Mouse (Mus musculus) brown adipose tissue, adult 24 weeks (tissue): ENCODE results near the gene Met. TPM values are rescaled to one million over a fixed set of nuclear protein-coding genes. Genes with fewer than 3 reads are reported as not detected.

ENCODE experiments used
- H3K27ac ChIP-seq: fragments of 200-500 bp; replicated peaks from 2 replicates; pipeline ENCODE4 v1.5.1; 2012; ENCODE audit warnings: low read depth, mild to moderate bottlenecking, low read length
- H3K4me1 ChIP-seq: fragments of 200-500 bp; 2 replicates; pipeline ENCODE4 v1.6.1; 2012; ENCODE audit warnings: low read length, mixed read lengths; ENCODE audit not compliant: control insufficient read depth, insufficient read depth, insufficient read length
- H3K4me3 ChIP-seq: fragments of 200-500 bp; 2 replicates; pipeline ENCODE4 v1.5.1; 2012; ENCODE audit warnings: low read depth, mild to moderate bottlenecking, low read length, moderate library complexity; ENCODE audit not compliant: insufficient read depth
- polyA plus RNA-seq: library from polyadenylated mRNA; stranded (reverse); fragments of >200 nt; gene quantifications from 2 replicates; pipeline ENCODE4 v1.2.4, GENCODE M21; 2012; ENCODE audit not compliant: missing spikeins, insufficient read depth, insufficient read length

Met gene
- polyA plus RNA-seq, 1 experiment, result 12.4 TPM

DNA sequence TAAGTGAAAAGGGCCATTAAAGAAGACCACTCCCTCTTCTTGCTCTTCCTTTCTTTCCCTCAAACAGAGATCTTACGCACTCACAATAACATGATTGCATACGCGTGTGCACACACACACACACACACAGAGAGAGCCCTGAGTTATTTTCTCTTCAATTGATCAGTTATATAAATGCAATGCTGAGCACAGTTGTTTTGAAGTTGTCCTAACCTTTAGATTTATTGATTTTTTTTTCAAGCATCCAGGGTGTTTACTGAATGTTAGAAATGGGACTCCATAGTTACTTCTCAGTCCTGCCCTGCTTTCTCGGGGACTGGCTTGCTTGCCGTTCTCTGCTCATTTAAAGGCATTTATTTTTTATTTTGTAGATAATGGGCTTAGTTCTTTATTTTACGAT lies 14.7 kb downstream of the Met start:
- Histone ChIP-seq H3K27ac (no peak overlapping the region), H3K4me1 (0 out of 2 replicates have a peak, but pooled peaks cover 4% of the 10 kb centered on the region), H3K4me3 (no peak overlapping the region)

DNA sequence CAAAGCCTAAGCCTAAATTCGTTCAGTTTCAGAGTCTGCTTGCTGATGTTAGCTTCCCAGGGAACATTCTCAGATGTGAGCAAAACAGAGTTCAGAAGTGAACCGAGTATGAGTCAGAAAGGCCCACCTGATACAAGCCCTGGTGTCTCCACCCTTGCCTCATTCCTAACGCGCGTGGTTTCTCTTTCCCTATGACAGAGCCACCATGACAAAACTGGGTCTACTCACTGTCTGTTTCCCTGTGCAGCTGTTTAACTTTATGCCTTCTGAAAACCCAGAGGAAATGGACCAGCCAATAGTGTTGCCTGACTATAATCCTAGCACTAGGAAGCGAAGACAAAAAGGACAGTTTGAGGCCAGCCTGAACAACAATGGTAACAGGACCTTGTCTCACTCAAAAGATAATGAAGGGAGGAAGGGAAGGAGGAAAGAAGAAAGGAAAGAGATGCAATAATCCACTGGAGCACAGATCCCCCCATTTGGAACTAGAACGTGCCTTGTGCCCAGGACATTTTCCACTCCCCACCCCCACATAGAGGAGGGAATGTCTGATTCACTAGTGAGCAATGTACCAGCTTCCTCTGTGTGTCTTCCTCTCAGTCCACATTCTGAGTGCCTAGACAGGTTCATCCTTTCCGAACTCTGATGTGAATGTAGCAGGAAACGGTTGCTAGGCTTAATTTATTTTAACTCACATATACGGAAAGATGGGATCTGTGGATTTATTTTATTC lies 15.4 kb downstream of the Met start:
- Histone ChIP-seq H3K4me1 (0 out of 2 replicates have a peak, but pooled peaks cover 4% of the 10 kb centered on the region), H3K4me3 (no peak overlapping the region), H3K27ac (no peak overlapping the region)

DNA sequence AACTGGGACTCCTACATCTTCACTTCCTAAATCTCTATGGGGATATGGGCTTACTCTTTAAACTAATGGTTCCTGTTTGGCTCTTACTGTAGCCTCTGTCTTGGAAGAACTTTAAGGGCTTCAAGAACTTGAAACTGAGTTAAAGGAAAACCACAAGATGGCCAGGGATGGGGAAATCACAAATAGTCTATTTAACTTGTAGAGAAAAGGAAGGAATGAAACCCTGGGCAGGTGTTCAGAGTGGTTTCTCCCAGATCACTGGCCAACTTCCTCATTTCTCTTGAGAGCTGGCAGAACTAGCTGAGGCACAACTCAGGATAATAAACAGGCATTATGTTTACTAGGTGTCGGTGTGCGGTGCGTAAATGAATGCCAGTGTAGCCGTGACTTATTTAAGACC lies 17.5 kb downstream of the Met start:
- 0 out of 2 replicates have a peak, but pooled peaks cover 6% of the 10 kb centered on the region for H3K4me1 ChIP-seq
- H3K4me3 ChIP-seq, result no peak overlapping the region
- no peak overlapping the region for H3K27ac ChIP-seq

DNA sequence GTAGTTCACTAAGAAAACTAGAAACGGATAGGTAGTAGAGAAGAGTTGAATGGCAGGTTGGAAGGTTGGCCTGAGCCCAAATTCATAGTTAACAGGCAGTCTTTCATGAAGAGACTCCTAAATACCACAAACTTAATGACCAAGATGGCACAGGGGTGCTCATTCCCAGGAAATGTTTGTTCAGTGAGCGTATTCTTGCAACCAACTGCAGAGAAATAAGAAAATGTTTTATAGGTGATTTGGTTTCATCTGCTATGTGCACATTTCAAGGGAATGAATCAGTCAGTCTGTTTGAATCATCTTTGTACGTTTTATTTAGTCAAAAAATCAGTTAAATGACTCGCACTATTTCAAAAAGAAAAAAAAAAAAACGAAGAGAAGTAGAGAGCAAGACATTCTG lies 21.6 kb downstream of the Met start:
- H3K4me3 ChIP-seq, result no peak overlapping the region
- 0 out of 2 replicates have a peak, but pooled peaks cover 6% of the 10 kb centered on the region for H3K4me1 ChIP-seq
- H3K27ac ChIP-seq, result no peak overlapping the region

DNA sequence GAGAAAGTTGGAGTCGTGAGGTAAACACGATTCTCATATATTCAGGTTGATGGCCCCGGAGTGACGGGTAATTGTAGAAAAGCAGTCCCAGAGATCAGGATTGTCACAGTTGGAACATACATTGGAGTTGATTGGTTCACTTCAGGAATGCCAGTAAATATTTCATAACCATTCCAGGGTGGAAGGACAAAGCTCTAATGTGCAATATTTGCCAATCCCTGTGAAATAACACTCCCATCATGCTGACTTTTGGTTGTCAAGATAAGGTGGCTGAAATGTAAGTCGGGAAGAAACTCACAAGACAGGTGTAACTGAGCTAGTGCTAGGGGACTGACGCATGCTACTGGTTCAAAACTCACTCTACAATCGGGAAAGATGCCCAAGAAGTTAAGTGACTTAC lies 22.2 kb downstream of the Met start:
- H3K4me3 ChIP-seq, result no peak overlapping the region
- H3K4me1 ChIP-seq, result 0 out of 2 replicates have a peak, but pooled peaks cover 6% of the 10 kb centered on the region
- no peak overlapping the region for H3K27ac ChIP-seq

DNA sequence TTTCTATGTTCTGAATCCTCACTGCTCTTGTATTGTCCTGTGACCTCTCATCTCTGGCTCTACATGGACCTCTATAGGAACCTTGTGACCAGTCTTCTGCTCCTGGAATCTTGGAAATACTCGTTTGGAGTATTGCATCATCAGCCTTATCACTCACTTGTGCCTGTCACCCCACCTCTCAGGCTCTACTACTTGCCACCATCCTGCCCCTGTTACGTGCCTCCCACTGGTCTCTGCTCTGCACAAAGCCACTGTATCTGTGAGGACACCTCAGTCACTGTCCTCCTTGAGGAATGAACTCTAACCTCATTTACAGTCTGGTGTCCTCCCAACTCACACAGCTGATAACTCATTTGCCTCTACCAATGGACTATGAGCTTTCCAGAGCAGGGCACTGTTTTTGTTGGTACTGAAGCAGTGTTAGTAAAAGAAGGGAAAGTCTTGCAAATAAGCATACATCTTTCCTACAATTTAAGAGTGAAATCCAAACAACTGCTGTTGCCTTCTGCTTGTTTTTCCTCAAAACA lies 24.8 kb downstream of the Met start:
- Histone ChIP-seq H3K27ac (no peak overlapping the region), H3K4me1 (0 out of 2 replicates have a peak, but pooled peaks cover 2% of the 10 kb centered on the region), H3K4me3 (no peak overlapping the region)

DNA sequence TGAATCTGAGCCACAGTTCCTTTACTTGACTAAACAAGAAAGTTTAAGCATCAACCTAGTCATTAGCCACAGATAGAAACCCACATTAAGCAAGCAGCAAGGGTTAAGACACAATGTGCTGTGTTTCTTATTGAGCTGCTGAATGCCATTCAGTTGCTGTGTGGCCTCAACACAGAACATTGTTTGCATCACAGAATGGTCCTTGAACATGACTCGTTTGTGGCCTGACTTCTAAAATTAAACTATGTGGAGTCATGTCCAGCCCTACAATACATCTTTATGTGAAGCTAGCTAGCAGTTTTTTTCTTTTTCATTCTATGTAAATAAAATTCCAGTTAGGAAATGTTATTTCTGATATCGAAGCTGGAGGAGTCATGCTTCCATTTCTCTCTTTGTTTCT lies 27.2 kb downstream of the Met start:
- no peak overlapping the region for H3K4me3 ChIP-seq
- H3K27ac ChIP-seq, result no peak overlapping the region

DNA sequence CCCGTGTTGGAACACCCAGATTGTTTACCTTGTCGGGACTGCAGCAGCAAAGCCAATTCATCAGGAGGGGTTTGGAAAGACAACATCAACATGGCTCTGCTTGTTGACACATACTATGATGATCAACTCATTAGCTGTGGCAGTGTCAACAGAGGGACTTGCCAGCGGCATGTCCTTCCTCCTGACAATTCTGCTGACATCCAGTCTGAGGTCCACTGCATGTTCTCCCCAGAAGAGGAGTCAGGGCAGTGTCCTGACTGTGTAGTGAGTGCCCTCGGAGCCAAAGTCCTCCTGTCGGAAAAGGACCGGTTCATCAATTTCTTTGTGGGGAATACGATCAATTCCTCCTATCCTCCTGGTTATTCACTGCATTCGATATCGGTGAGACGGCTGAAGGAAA lies 27.9 kb downstream of the Met start:
- H3K4me1 ChIP-seq, result no peaks in the 10 kb centered on the region
- no peak overlapping the region for H3K27ac ChIP-seq
- H3K4me3 ChIP-seq, result no peak overlapping the region

More for the DNA sequence above, 27.2 kb downstream of the Met start:
- no peaks in the 10 kb centered on the region for H3K4me1 ChIP-seq

DNA sequence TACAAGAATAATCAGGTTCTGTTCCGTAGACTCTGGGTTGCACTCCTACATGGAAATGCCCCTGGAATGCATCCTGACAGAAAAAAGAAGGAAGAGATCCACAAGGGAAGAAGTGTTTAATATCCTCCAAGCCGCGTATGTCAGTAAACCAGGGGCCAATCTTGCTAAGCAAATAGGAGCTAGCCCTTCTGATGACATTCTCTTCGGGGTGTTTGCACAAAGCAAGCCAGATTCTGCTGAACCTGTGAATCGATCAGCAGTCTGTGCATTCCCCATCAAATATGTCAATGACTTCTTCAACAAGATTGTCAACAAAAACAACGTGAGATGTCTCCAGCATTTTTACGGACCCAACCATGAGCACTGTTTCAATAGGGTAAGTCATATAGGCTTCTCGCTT lies 28.5 kb downstream of the Met start:
- H3K4me3 ChIP-seq, result no peak overlapping the region
- peaks cover 4% of the 10 kb centered on the region; the same call in 1 of the 2 replicates for H3K4me1 ChIP-seq
- H3K27ac ChIP-seq, result no peak overlapping the region

DNA sequence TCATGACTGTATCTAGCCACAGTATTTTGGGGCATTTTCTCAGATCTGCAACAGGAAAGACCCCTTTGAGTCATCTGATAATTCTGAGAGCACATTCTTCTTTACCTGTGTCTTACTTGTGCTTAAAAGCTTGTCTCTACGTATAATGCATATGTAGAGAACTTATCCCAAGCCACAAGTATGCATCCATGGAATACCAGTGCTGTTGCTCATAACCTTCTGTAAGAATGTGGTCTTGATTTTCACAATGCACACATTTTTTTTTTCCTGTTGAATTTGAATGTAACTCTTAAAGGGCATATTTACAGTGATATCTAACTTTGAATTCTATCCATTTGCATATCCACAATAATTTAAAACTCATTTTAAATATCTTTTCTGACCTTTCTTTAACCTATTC lies 31.8 kb downstream of the Met start:
- H3K27ac ChIP-seq, result no peak overlapping the region
- H3K4me3 ChIP-seq, result no peak overlapping the region
- H3K4me1 ChIP-seq, result peaks cover 4% of the 10 kb centered on the region

DNA sequence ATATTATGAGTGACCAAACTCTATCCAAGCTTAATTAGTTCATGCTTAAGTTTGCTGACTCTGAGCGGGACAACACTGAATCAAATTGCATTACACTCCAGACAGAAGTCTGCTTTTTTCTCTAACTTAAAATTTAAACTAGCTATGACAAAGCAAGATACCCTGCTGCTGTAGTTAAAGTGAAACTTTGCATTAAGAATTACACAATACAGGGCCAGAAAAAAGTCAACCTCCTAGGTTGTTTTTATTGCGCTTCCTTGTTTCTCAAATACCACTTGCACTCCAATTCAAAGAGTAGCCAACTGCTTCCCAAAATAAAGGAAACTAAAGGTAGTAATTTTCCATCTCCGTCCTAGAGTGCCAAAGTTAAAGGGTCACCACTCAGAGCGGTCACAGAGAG lies 33.8 kb downstream of the Met start:
- H3K4me1 ChIP-seq, result peaks cover 4% of the 10 kb centered on the region
- H3K27ac ChIP-seq, result no peak overlapping the region
- H3K4me3 ChIP-seq, result no peak overlapping the region

DNA sequence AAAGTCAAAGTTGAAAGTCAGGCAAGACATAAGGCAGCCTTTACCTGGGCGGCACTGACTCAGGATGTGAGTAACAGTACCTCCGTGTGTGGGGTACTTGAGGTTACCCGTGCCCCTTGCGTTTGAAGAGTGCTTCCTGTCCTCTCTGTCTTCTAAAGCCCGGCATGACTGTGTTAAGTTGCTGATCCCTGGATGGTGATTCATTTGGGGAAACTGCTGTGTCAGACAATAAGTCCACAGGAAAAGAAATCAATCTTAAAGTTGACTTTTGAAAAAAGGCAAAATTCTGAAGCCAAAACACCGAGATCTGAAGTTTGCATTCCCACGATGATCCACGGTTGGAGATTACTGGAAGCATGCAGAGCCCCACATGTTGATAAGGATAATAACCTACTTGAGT lies 35.2 kb downstream of the Met start:
- H3K4me3 ChIP-seq, result no peak overlapping the region
- H3K27ac ChIP-seq, result no peak overlapping the region
- H3K4me1 ChIP-seq, result peaks cover 4% of the 10 kb centered on the region

DNA sequence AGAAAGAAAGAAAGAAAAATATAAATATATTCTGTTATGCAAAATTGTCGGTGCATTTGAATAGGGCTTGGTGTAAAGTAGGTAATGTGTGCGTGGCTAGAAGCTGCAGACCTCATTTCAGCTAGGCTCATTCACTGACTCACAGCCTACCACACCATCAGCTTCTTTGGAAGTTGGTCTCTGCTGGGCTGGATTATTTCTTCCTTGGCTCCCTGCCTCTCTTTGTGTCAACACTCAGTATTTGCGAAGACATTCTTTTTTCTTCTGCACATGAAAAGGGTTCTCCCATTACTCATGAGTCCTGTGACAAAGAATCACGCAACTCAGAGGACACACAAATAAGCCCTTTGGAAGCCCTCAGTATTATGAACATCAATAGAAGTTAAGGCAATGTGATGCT lies 37.8 kb downstream of the Met start:
- Histone ChIP-seq H3K4me3 (no peak overlapping the region), H3K4me1 (peaks cover 4% of the 10 kb centered on the region), H3K27ac (no peak overlapping the region)

DNA sequence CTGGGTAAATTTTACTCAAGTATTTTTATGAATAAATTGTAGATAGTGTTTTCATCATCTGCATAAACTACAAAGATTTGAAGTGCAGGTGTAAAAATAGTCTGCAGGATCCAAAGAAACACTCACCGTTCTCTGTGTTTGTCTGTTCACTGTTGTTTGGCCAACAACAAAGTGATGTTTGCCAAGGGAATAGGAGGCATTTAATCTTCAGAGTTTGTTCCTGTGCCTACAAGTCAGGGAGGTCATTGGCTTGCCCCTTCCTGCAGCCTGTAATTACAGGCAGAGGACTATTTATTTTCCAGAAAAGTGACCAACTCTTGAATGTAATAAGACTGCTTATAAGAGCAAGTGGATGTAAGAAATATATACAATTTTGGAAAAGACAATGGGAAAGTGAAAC lies 38.7 kb downstream of the Met start:
- no peak overlapping the region for H3K27ac ChIP-seq
- no peaks in the 10 kb centered on the region; the same call in 1 of the 2 replicates for H3K4me1 ChIP-seq
- H3K4me3 ChIP-seq, result no peak overlapping the region

DNA sequence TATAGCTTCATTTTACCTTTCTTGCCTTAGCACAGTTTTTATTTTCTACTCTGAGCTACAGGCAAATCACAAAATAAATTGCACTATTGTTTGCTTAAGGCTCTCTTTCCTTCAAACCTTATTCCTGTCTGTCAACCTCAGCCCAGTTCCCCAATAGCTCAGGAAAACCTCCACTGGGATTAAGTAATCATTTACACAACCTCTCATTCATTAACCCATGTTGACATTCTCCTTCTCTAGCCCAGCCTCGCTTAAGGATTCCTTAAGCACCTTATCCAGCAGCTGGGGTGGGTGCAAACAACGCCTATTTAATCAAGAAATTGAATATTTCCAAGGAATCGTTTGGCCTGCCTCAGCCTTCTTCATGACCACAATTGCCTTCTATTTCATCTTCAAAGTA lies 40.1 kb downstream of the Met start:
- Histone ChIP-seq H3K4me3 (no peak overlapping the region), H3K4me1 (no peaks in the 10 kb centered on the region), H3K27ac (no peak overlapping the region)

DNA sequence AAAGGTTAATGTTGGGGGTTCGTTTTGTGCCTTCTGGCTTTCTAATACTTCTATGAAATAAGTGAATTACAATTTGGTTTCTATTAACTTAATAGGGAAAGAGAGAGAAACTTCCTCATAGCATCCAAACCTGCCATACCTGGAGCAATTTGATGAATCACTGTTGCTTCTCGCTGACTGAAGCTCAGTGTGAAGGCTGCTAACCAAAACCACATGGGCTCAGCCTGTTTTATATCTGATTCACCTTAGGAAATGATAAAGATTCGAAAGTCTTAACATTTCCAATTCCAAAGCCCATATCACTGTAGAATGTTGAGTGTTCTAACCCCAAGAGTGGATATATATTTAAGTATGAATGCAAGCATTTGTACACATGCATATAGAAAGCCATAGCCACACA lies 41.9 kb downstream of the Met start:
- Histone ChIP-seq H3K4me1 (no peaks in the 10 kb centered on the region), H3K4me3 (no peak overlapping the region), H3K27ac (no peak overlapping the region)
